Mouse (Mus musculus): ENCODE data around the gene Gpx1.

DNA sequence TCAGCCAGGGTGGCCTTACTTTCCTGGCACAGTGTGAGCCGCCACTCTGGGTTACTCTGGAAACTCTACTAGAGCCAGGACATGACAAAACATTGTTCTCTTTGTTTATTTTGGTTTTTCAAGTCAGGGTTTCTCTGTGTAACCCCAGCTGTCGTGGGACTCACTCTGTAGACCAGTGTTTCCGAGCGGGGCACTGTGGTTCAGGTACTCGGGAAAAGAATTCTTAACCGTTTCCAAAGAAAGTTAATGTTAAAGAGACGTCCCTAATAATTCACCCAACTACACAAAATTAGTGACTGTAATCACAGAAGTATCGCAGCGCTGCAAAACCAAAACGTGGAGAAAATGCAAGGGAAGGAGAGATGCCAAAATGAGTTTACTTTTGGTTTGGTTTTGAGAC, 49.9 kb downstream of the Gpx1 start:
- TF ChIP-seq ZNF384 (IDR thresholded peaks at IDR 0.05; ENCODE audit: low read depth, low read length), result no peak
- no peak for TF ChIP-seq MAFK (IDR thresholded peaks at IDR 0.05; ENCODE audit: insufficient read depth, low read depth, low read length)

Measured in ES-E14 (cell line).